Mouse (Mus musculus): ENCODE data around the gene Zfp473.
"Not testable (repeated sequence)": the region's sequence is repeated elsewhere in the genome, so short reads cannot be mapped to it uniquely, and the experiment has no call there.

The Zfp473 gene

DNA sequence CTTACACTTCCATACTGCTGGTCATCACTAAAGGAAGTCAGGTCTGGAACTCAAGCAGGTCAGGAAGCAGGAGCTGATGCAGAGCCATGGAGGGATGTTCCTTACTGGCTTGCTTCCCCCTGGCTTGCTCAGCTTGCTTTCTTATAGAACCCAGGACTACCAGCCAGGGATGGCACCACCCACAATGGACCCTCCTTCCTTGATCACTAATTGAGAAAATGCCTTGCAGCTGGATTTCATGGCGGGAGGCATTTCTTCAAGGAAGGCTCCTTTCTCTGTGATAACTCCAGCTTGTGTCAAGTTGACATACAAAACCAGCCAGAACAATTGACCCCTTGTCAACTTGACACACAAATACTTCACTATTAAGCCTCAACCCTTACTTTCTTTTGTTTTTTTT lies at the start of gene Zfp473:
Gene Zfp473, minus strand, starts transcription at position 101 of the 400 bp plus-strand sequence.
- not testable (repeated sequence) for DNase-seq

DNA sequence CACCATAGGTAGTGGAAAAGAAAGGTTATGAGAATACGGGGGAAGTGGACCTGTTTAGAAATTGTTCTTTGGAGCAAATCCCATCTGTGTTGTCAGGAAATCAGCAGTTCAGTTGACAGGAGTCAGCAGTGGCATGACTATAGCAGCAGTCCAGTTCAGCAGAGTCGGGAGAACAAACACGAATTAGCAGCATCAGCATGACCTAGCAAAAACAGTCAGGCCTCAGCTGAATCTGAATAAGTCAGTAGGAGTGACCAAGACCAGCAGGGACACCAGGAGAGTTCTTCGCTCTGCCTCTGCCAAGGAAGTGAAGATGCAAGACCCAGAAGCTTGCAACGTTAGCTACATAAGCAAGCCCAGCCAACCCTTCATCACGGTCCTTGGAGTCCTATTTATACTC lies 41.9 kb upstream of the Zfp473 start:
- no peak for DNase-seq

DNA sequence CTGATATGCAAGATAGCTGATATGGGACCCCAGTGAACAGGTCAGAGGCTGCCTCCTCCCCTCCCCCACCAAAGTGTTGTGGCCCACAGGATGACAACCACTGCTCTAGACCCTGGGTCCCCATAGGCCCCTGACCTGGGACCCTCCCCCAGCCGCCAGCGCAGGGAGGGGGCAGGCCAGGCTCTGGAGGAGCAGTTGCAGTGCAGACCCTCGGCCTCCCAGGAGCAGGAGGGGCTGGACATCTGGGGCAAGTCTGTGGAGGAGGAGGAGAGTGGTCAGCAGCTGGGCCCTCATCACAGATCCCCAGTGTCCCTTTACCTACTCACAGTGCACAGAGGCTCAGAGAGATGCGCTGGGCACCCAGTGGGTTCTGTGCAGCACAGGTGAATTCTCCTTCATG lies 39.2 kb upstream of the Zfp473 start:
- no peak for DNase-seq

GRCm38 (mm10) chr7:44789531-44789930 lies 38.7 kb upstream of the Zfp473 start:
- no peak for DNase-seq

DNA sequence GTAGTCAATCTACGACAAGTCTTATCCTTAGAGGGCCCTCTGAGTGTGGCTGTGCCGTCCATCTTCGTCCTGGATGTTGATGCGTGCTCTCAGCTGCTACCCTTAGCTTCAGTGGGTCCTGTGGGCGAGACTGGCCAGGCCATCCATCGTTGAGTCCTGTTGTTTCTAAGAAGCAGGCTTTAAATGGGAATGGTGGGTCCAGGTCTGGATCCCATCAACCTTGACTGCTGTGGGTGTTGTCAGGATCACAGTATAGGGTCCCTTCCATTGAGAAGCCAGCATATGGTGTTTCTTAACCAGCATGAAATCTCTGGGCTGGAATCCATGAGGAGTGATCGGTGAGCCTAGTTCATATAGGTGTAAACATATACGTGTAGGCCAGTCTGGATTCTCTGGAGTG lies 29.3 kb upstream of the Zfp473 start:
- no peak for DNase-seq

GRCm38 (mm10) chr7:44776849-44777498 lies 26.1 kb upstream of the Zfp473 start:
- DNase-seq: no peak

- DNase-seq: no peak
Measured at GRCm38 (mm10) chr7:44772591-44773204, 21.8 kb upstream of the Zfp473 start.

DNA sequence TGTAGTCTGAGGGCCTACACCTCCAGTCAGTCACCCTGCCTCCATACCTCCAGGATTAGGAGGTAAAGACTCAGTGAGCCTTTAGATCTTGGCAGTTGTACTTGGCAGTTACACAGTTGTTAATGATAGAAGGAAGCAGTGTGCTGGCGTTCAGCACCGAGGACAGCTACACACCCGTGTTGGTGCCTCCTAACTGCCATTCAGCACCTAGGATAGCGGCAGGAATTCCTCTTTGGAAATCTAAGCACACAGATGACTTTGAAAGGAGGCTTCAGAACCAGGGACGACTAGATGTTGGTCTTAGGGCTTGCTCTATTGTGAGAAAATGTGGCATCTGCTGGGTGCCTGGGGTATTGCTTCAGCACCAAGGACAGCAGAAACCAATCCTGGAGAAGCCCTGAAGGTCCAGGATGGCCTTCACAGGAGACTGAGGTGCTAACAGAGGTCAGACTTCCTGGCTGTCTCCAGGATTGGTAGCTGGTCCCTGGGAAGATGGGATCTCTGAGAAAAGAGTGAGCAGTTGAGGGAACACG lies 19.3 kb upstream of the Zfp473 start:
- DNase-seq: peak; percentile 93

DNA sequence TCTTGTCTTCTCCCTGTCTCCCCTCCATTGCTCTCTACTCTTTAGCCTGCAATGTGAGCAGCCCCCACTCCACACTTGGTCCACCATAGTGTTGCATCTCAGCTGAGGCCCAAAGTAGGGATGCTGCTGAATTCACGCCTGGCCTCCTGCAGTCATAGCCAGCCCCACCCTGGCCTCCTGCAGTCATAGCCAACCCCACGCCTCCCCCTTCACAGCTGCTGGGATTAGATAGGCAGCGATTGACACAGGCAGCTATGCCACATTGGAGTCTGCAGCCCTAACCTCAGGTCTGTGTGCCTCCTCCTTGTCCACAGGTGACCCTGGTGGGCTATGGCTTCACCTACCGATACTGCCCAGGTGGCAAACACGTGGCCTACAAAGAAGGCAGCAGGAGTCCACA lies 17.3 kb upstream of the Zfp473 start:
- no peak for DNase-seq

- no peak for DNase-seq
Measured at GRCm38 (mm10) chr7:44760366-44760765, 9.5 kb upstream of the Zfp473 start.

DNA sequence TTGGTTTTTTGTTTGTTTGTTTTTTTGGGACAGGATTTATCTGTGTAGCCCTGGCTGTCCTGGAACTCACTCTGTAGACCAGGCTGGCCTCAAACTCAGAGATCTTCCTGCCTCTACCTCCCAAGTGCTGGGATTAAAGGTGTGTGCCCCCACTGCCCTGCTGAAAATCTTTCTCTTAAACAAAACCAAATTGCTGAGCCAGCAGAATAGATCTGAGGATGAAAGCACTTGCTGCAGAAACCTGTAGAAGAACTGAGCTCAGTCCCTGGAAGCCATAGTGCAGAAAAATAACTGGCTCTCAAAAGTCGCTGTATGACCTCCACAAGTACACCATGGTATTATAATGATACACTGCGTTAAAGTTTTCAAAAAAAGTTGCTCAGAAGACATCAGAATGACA lies 6.3 kb upstream of the Zfp473 start:
- no peak for DNase-seq

- peak; percentile 94 to 96 for DNase-seq
Measured at GRCm38 (mm10) chr7:44748101-44749044, 2.5 kb downstream of the Zfp473 start, which contains the start of gene Vrk3. TSS of gene Vrk3 (plus strand) at chr7:44748413.

GRCm38 (mm10) chr7:44747115-44747514 lies 3.7 kb downstream of the Zfp473 start:
- DNase-seq: no peak

DNA sequence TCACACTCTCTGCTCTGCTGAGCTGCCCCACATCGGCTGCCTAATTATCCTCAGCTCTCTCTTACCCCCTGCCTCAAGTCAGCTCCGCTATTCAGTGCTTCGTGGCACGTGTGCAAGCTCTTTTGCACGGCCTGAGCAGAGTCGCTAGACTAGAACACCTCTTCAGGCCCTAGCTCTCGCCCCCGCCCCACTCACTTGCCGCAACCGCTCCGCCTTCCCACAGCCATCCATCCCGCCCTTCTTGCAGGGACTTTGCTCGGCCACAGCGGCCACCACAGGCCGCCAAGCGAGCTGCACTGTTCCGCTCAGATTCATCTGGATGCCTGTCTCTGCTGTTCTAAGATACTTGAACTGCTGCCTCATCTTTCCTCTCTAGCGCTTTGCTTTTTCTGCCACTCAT lies 5.8 kb downstream of the Zfp473 start:
- peak; percentile 85 to 91 for DNase-seq

- no peak for DNase-seq
Measured at GRCm38 (mm10) chr7:44744270-44744669, 6.6 kb downstream of the Zfp473 start.

DNA sequence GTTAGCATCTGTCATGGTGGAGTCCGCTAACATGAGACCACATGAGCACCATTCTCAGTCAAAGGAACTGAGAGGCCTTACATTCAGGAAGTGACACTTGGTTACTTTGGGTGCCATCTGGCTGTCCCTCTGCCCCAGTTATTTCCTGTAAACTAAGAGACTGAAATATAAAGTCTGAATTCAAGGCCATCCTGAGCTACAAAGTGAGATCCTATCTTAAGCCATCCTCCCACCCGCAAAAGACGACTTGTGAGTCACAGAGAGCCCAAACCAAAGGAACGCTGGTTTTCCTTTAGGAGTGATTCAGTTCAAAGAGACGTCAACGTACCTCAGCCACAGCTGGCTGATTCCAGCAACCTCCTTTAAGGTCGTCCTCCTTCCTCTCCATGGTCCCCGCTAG lies 9.5 kb downstream of the Zfp473 start:
- DNase-seq: no peak

GRCm38 (mm10) chr7:44733723-44734122 lies 17.1 kb downstream of the Zfp473 start:
- DNase-seq: no peak

DNA sequence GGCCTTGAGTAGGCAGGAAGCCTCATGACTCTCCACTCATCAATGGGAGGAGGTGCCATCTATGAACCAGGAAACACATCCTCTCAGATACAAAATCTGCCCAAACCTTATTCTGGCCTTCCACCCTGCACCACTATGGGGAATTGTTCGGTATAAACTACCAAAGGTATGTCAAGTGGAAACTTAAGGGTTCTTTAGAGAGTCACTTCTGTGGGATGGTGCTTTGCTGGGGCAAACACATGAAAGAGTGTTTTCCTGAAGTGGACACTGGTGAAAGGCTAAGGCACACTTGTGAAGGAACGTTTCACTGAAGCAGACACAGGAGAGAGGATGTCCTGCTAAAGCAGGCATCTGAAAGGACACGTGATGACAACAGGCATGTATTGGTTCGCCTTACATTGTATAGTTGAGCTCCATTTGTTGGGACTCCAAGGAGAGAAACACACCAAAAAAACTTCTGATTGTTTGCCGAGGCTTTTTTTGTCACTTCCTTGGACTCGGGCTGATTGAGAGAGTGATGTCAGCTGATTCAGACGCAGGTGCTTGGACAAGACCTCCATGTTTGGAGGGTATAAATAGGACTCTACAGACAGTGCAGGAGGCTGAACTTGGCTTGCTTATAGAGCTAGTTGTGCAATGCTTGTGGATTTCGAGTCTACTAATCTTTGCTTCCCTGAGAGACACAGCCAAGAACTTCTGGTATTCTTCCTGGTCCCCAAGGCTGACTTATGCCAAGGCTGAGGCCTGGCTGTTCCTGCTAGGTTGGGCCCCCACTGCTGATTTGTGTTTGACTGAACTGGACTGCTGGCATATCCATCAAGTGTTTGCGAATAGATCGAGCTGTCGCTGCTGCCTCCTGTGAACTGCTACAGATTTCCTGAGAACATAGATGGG lies 22.5 kb downstream of the Zfp473 start:
- no peak for DNase-seq

GRCm38 (mm10) chr7:44727151-44727550 lies 23.7 kb downstream of the Zfp473 start:
- DNase-seq: no peak

DNA sequence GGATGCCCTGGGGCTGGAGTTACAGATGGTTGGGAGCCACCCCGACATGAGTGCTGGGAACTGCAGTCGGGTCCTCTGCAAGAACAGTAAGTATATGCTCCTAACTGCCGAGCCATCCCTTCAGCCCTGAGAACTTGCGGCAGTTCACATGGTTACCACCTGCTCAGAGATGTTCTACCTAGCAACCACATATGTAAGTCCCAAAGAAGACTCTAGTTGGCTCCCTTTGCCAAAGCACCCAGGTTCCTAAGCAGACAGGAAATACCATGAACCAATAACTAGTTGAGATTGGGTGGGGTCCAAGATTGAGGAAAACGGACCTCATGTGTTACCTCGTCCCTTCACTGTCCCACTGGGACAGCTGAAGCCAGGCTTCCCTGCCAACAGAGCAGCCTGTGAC lies 24.5 kb downstream of the Zfp473 start:
- no peak for DNase-seq

- peak in 1 of 2 experiments; percentile 15 for DNase-seq
Measured at GRCm38 (mm10) chr7:44724316-44724715, 26.5 kb downstream of the Zfp473 start.

DNA sequence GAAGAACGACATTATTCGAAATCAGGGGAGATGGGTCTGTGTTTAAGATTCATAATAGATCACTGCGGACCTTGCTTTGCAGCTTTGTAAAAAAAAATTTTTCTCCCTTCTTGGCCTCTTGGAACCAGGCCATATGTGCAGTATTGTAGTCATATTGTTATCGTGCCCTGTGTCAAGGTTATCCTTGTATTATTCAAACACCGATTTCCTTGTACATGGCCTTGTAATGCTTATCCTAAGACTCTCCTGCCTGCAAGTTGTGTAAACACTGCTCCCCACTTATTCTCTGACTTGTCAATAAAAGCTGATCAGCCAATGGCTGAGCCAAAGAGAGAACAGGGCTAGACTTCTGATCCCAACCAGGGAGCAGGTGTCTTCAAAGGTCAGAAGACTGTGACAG lies 28.8 kb downstream of the Zfp473 start:
- no peak for DNase-seq

All from kidney, postnatal 4 days (tissue).